Mouse (Mus musculus): Measurements from ENCODE around the gene Spsb1. TPM values are rescaled to one million over a fixed set of nuclear protein-coding genes. Genes with fewer than 3 reads are reported as not detected.

The Spsb1 gene
- polyA plus RNA-seq, 1 experiment from 2014 or later, result 15.1 TPM

GRCm38 (mm10) chr4:149964285-149964684, 9.4 kb upstream of the Spsb1 start:
- Histone ChIP-seq H3K4me3 (ENCODE audit: low read length) (no peak overlapping the region), H3K9ac (ENCODE audit: low read length) (no peak overlapping the region), H3K4me1 (replicated peaks; ENCODE audit: control insufficient read depth, insufficient read depth, low read length) (peaks cover 14% of the 10 kb centered on the region), H3K4me2 (ENCODE audit: low read depth, low read length) (no peak overlapping the region), H3K27ac (ENCODE audit: low read length) (no peak overlapping the region), H3K27me3 (ENCODE audit: control insufficient read depth, insufficient read depth, low read depth, low read length) (no peaks in the 10 kb centered on the region), H3K36me3 (ENCODE audit: control insufficient read depth, insufficient read depth, low read length) (no peaks in the 10 kb centered on the region), H3K9me3 (ENCODE audit: control insufficient read depth, low read length) (no peaks in the 10 kb centered on the region)
- WGBS, result 79% methylated on average over 8 of the region's 8 CpGs
- ATAC-seq (ENCODE audit: low read depth), result no peak

DNA sequence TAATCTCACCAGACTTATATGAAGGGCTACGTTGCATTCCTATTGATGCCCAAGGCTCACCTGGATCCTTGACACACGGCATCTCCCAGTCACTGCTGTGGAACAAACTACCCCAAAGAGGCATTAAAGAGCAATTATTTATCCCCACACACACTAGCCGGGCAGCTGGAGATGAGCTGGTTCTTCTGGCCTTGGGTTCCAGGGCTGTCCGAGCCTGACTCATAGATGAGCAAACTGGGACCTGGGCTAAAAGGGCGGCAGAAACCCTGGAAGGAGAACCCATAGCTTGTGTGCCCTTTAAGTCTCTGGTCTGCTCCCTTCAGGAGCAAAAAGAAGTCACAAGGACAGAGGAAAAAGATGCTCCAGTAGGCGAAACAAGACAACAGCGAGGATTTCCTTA, 5.5 kb upstream of the Spsb1 start:
- Histone ChIP-seq H3K9ac (ENCODE audit: low read length) (no peak overlapping the region), H3K27me3 (ENCODE audit: control insufficient read depth, insufficient read depth, low read depth, low read length) (peaks cover 16% of the 10 kb centered on the region), H3K4me2 (ENCODE audit: low read depth, low read length) (no peak overlapping the region), H3K27ac (ENCODE audit: low read length) (no peak overlapping the region), H3K4me1 (replicated peaks; ENCODE audit: control insufficient read depth, insufficient read depth, low read length) (no peaks in the 10 kb centered on the region; the same call in 1 of the 2 replicates), H3K36me3 (ENCODE audit: control insufficient read depth, insufficient read depth, low read length) (no peaks in the 10 kb centered on the region), H3K9me3 (ENCODE audit: control insufficient read depth, low read length) (no peaks in the 10 kb centered on the region), H3K4me3 (ENCODE audit: low read length) (no peak overlapping the region)
- no peak for ATAC-seq (ENCODE audit: low read depth)
- 86% methylated on average over 7 of the region's 7 CpGs for whole genome bisulfite sequencing

DNA sequence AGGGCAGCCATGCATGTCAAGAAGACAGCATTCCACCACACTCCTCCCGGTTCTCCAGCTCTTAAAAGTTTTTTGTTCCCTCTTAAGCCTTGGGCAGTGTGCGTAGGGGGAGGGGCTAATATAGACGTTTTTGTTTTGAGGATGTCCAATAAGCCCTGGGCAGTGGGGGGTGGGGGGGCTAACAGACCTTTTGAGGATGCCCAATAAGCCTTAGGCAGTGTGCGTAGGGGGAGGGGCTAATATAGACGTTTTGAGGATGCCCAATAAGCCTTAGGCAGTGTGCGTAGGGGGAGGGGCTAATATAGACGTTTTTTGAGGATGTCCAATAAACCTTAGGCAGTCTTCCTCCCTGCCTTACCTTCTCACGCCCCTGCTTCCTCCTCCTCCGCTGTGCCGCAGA, 5.0 kb upstream of the Spsb1 start:
- Histone ChIP-seq H3K36me3 (ENCODE audit: control insufficient read depth, insufficient read depth, low read length) (no peaks in the 10 kb centered on the region), H3K4me2 (ENCODE audit: low read depth, low read length) (no peak overlapping the region), H3K27me3 (ENCODE audit: control insufficient read depth, insufficient read depth, low read depth, low read length) (peaks cover 16% of the 10 kb centered on the region), H3K4me3 (ENCODE audit: low read length) (no peak overlapping the region), H3K4me1 (replicated peaks; ENCODE audit: control insufficient read depth, insufficient read depth, low read length) (no peaks in the 10 kb centered on the region; the same call in 1 of the 2 replicates), H3K9me3 (ENCODE audit: control insufficient read depth, low read length) (no peaks in the 10 kb centered on the region), H3K27ac (ENCODE audit: low read length) (no peak overlapping the region), H3K9ac (ENCODE audit: low read length) (no peak overlapping the region)
- no peak for ATAC-seq (ENCODE audit: low read depth)
- 46% methylated on average over 10 of the region's 10 CpGs for WGBS

DNA sequence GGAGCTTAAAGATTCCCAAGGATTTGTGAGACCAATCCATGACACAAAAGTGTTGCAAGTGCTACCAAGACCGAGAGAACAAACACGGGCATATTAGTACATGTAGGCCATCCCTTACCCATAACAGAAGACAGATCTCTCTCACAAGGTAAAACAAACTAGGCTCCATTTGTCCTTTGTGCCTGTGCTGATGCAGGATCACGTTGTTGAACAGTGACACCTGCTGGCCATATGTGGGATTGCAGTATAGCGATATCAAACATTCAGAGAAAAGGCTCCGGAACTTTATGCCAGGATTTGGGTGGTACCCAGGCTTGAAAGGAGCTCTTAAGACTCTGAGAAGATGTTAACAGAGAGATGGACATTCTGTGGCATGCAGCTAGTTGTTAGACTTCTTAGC, 3.7 kb upstream of the Spsb1 start:
- ATAC-seq (ENCODE audit: low read depth), result no peak

GRCm38 (mm10) chr4:149956048-149956447, 1.2 kb upstream of the Spsb1 start:
- ATAC-seq (ENCODE audit: low read depth), result no peak
- H3K36me3 ChIP-seq (ENCODE audit: control insufficient read depth, insufficient read depth, low read length), result no peaks in the 10 kb centered on the region
- no peaks in the 10 kb centered on the region for H3K9me3 ChIP-seq (ENCODE audit: control insufficient read depth, low read length)
- H3K27ac ChIP-seq (ENCODE audit: low read length), result no peak overlapping the region
- no peak overlapping the region for H3K4me2 ChIP-seq (ENCODE audit: low read depth, low read length)
- no peak overlapping the region for H3K4me3 ChIP-seq (ENCODE audit: low read length)
- 30% methylated on average over 13 of the region's 13 CpGs for WGBS
- no peak overlapping the region for H3K9ac ChIP-seq (ENCODE audit: low read length)
- H3K27me3 ChIP-seq (ENCODE audit: control insufficient read depth, insufficient read depth, low read depth, low read length), result peaks cover 16% of the 10 kb centered on the region
- peaks cover 5% of the 10 kb centered on the region for H3K4me1 ChIP-seq (replicated peaks; ENCODE audit: control insufficient read depth, insufficient read depth, low read length)

More for the DNA sequence above, 3.7 kb upstream of the Spsb1 start:
- 2% methylated on average over 5 of the region's 5 CpGs for WGBS
- no peak overlapping the region for H3K9ac ChIP-seq (ENCODE audit: low read length)
- H3K27me3 ChIP-seq (ENCODE audit: control insufficient read depth, insufficient read depth, low read depth, low read length), result peaks cover 16% of the 10 kb centered on the region
- H3K4me2 ChIP-seq (ENCODE audit: low read depth, low read length), result no peak overlapping the region
- no peak overlapping the region for H3K4me3 ChIP-seq (ENCODE audit: low read length)
- H3K27ac ChIP-seq (ENCODE audit: low read length), result no peak overlapping the region
- H3K36me3 ChIP-seq (ENCODE audit: control insufficient read depth, insufficient read depth, low read length), result no peaks in the 10 kb centered on the region
- H3K4me1 ChIP-seq (replicated peaks; ENCODE audit: control insufficient read depth, insufficient read depth, low read length), result peaks cover 3% of the 10 kb centered on the region; the same call in 1 of the 2 replicates
- H3K9me3 ChIP-seq (ENCODE audit: control insufficient read depth, low read length), result no peaks in the 10 kb centered on the region

GRCm38 (mm10) chr4:149955631-149956030, 788 bp upstream of the Spsb1 start:
- no peak; the same call in 1 of the 2 replicates for ATAC-seq (ENCODE audit: low read depth)
- H3K9ac ChIP-seq (ENCODE audit: low read length), result peak overlapping the region; percentile 57; the same call in 1 of the 2 replicates
- H3K36me3 ChIP-seq (ENCODE audit: control insufficient read depth, insufficient read depth, low read length), result no peaks in the 10 kb centered on the region
- peak overlapping the region; percentile 41 for H3K4me3 ChIP-seq (ENCODE audit: low read length)
- WGBS, result 9% methylated on average over 15 of the region's 15 CpGs
- peaks cover 5% of the 10 kb centered on the region for H3K4me1 ChIP-seq (replicated peaks; ENCODE audit: control insufficient read depth, insufficient read depth, low read length)
- H3K9me3 ChIP-seq (ENCODE audit: control insufficient read depth, low read length), result no peaks in the 10 kb centered on the region
- peaks cover 16% of the 10 kb centered on the region for H3K27me3 ChIP-seq (ENCODE audit: control insufficient read depth, insufficient read depth, low read depth, low read length)
- H3K4me2 ChIP-seq (ENCODE audit: low read depth, low read length), result peak overlapping the region; percentile 78
- H3K27ac ChIP-seq (ENCODE audit: low read length), result no peak overlapping the region

DNA sequence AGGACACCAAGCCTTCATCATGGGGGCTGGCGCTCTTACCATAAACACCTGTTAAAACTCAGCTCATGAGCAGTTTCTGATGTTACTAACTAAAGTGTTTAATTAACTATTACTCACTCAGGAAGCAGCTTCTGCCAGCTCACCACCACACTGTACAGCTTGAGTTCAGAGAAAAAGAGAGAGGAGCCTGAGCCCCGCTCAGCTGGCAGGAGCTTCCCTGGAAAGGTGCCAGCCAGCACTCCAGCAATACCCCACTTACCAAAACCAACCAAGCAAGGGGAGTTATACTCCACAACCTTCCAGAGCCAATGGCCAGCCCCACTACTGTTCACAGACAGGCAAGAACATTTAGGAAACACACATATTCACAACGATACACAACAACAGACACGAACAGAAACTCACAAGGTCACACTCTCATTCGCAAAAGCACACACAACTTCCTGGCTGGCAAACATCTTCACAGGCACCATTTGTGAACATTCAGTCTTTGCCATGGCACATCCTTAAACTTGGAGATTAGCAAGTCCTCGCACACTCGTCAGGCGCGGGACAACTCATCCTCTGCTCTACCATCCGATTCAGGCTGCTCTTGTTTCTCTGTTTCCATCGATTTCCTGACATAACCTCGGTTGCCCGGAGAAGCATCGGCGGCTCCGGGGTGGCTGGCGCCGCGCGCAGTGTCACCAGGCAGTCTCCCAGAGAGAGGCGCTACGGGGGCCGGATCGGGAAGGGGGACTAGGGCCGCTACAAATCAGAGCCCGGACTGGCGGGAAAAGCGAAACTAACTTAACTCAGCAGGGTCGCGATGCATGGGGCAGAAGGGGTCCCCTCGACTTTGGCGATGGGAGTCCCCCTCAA, 992 bp downstream of the Spsb1 start:
- peak overlapping the region; percentile 78 for H3K4me2 ChIP-seq (ENCODE audit: low read depth, low read length)
- no peaks in the 10 kb centered on the region for H3K36me3 ChIP-seq (ENCODE audit: control insufficient read depth, insufficient read depth, low read length)
- 3% methylated on average over 32 of the region's 32 CpGs for WGBS
- H3K9ac ChIP-seq (ENCODE audit: low read length), result peak overlapping the region; percentile 77
- peaks cover 16% of the 10 kb centered on the region for H3K27me3 ChIP-seq (ENCODE audit: control insufficient read depth, insufficient read depth, low read depth, low read length)
- H3K4me3 ChIP-seq (ENCODE audit: low read length), result peak overlapping the region; percentile 55
- no peak for ATAC-seq (ENCODE audit: low read depth)
- peaks cover 5% of the 10 kb centered on the region for H3K4me1 ChIP-seq (replicated peaks; ENCODE audit: control insufficient read depth, insufficient read depth, low read length)
- no peak overlapping the region for H3K27ac ChIP-seq (ENCODE audit: low read length)
- no peaks in the 10 kb centered on the region for H3K9me3 ChIP-seq (ENCODE audit: control insufficient read depth, low read length)

GRCm38 (mm10) chr4:149952201-149952600, 2.6 kb downstream of the Spsb1 start:
- no peak overlapping the region for H3K4me3 ChIP-seq (ENCODE audit: low read length)
- no peak for ATAC-seq (ENCODE audit: low read depth)
- peaks cover 12% of the 10 kb centered on the region for H3K27me3 ChIP-seq (ENCODE audit: control insufficient read depth, insufficient read depth, low read depth, low read length)
- peaks cover 10% of the 10 kb centered on the region for H3K4me1 ChIP-seq (replicated peaks; ENCODE audit: control insufficient read depth, insufficient read depth, low read length)
- H3K4me2 ChIP-seq (ENCODE audit: low read depth, low read length), result no peak overlapping the region
- no peak overlapping the region for H3K27ac ChIP-seq (ENCODE audit: low read length)
- WGBS, result 89% methylated on average over 9 of the region's 9 CpGs
- H3K9ac ChIP-seq (ENCODE audit: low read length), result no peak overlapping the region
- no peaks in the 10 kb centered on the region for H3K36me3 ChIP-seq (ENCODE audit: control insufficient read depth, insufficient read depth, low read length)
- H3K9me3 ChIP-seq (ENCODE audit: control insufficient read depth, low read length), result no peaks in the 10 kb centered on the region

DNA sequence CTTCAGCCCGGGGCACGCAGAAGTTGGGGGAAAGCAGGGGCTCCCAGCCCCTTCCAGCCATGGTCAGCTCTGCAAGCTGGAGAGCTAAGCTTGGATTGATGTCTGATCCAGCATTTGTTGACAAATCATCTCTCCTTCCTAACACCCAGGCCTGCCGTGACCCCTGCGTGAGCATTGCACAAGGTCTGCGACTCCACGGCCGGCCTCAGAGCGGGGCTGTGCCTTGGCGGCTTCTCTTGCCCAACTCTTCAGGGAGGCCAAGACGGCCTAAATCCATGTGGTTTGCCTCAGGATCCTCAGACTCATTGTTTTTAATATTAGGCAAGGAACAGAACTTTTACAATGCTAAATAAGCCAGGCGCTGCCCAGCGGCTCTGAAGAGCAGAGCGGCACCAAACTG, 3.6 kb downstream of the Spsb1 start:
- Histone ChIP-seq H3K4me2 (ENCODE audit: low read depth, low read length) (no peak overlapping the region), H3K9ac (ENCODE audit: low read length) (no peak overlapping the region), H3K4me3 (ENCODE audit: low read length) (no peak overlapping the region), H3K27ac (ENCODE audit: low read length) (no peak overlapping the region), H3K36me3 (ENCODE audit: control insufficient read depth, insufficient read depth, low read length) (no peaks in the 10 kb centered on the region), H3K9me3 (ENCODE audit: control insufficient read depth, low read length) (no peaks in the 10 kb centered on the region), H3K27me3 (ENCODE audit: control insufficient read depth, insufficient read depth, low read depth, low read length) (peaks cover 2% of the 10 kb centered on the region), H3K4me1 (replicated peaks; ENCODE audit: control insufficient read depth, insufficient read depth, low read length) (peaks cover 10% of the 10 kb centered on the region)
- ATAC-seq (ENCODE audit: low read depth), result no peak
- 77% methylated on average over 13 of the region's 13 CpGs for WGBS

Data from lung, embryonic 16.5 days (tissue).